Mouse (Mus musculus): ENCODE measurements around the gene Ccnt2. TPM values are rescaled to one million over a fixed set of nuclear protein-coding genes. Genes with fewer than 3 reads are reported as not detected.

Ccnt2 gene
- total RNA-seq, 4 experiments from 2014 or later = 61.7 to 83.7 (median 73.7) TPM

GRCm38 (mm10) chr1:127788943-127789342 is 15.0 kb downstream of the Ccnt2 start:
- no peak for DNase-seq (ENCODE audit: low spot score in 2 of 2)

GRCm38 (mm10) chr1:127793459-127793858 is 19.5 kb downstream of the Ccnt2 start:
- no peak for DNase-seq (ENCODE audit: low spot score in 2 of 2)

- no peak for DNase-seq (ENCODE audit: low spot score in 2 of 2)
Observed at GRCm38 (mm10) chr1:127795087-127795769, 21.3 kb downstream of the Ccnt2 start.

- DNase-seq (ENCODE audit: low spot score in 2 of 2) = no peak
Observed at GRCm38 (mm10) chr1:127796341-127796740, 22.4 kb downstream of the Ccnt2 start.

- no peak for DNase-seq (ENCODE audit: low spot score in 2 of 2)
Observed at GRCm38 (mm10) chr1:127796752-127797151, 22.8 kb downstream of the Ccnt2 start.

GRCm38 (mm10) chr1:127802916-127803315 is 29.0 kb downstream of the Ccnt2 start:
- DNase-seq (ENCODE audit: low spot score in 2 of 2) = no peak

GRCm38 (mm10) chr1:127808671-127809070 is 34.7 kb downstream of the Ccnt2 start:
- no peak for DNase-seq (ENCODE audit: low spot score in 2 of 2)

GRCm38 (mm10) chr1:127812929-127813328 is 39.0 kb downstream of the Ccnt2 start:
- no peak for DNase-seq (ENCODE audit: low spot score in 2 of 2)

- DNase-seq (ENCODE audit: low spot score in 2 of 2) = no peak
Observed at GRCm38 (mm10) chr1:127816381-127816780, 42.4 kb downstream of the Ccnt2 start.

GRCm38 (mm10) chr1:127827325-127827724 is 53.4 kb downstream of the Ccnt2 start:
- DNase-seq (ENCODE audit: low spot score in 2 of 2) = no peak

- DNase-seq (ENCODE audit: low spot score in 2 of 2) = no peak
Observed at GRCm38 (mm10) chr1:127830215-127830921, 56.4 kb downstream of the Ccnt2 start.

- DNase-seq (ENCODE audit: low spot score in 2 of 2) = no peak
Observed at GRCm38 (mm10) chr1:127833714-127834113, 59.8 kb downstream of the Ccnt2 start.

GRCm38 (mm10) chr1:127834202-127834601 is 60.2 kb downstream of the Ccnt2 start:
- no peak for DNase-seq (ENCODE audit: low spot score in 2 of 2)

- no peak for DNase-seq (ENCODE audit: low spot score in 2 of 2)
Observed at GRCm38 (mm10) chr1:127836619-127837018, 62.7 kb downstream of the Ccnt2 start.

- DNase-seq (ENCODE audit: low spot score in 2 of 2) = no peak
Observed at GRCm38 (mm10) chr1:127838602-127839001, 64.6 kb downstream of the Ccnt2 start.

GRCm38 (mm10) chr1:127845472-127845871 is 71.5 kb downstream of the Ccnt2 start:
- no peak for DNase-seq (ENCODE audit: low spot score in 2 of 2)

GRCm38 (mm10) chr1:127850075-127850610 is 76.2 kb downstream of the Ccnt2 start:
- DNase-seq (ENCODE audit: low spot score in 2 of 2) = no peak

- DNase-seq (ENCODE audit: low spot score in 2 of 2) = peak; percentile 47 to 50
Observed at GRCm38 (mm10) chr1:127854486-127855222, 80.7 kb downstream of the Ccnt2 start, which contains the start of gene Map3k19. Gene Map3k19, minus strand, starts transcription at chr1:127855031.
